Mouse (Mus musculus): Measurements from ENCODE around the gene Cdk5. TPM values are rescaled to one million over a fixed set of nuclear protein-coding genes. Genes with fewer than 3 reads are reported as not detected.

Gene Cdk5
- total and polyA plus RNA-seq, 2 experiments from 2014 or later, result 104 to 168 TPM

DNA sequence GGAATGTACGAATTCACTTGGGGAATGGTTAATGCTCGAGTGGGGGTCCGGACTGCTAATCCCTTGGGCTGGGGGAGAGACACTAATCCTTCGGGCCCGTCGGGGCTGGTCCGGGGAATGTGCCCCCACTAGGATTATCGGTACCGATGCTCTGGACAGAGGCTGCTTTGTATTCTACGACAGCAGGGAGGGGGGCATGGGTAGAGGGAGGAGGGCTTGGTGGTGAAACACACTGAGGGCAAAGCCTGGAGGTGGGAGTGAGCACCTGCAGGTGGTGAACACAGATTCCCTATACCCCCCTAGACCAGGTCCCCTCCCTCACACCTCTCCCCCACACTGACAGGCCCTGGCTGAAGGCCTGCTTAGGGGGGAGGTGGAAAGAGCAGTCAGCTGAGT is 2.7 kb upstream of the Cdk5 start:
- 3% methylated on average over 10 of the region's 10 CpGs for WGBS
- TF ChIP-seq CTCF (IDR thresholded peaks at IDR 0.05), result no peak
- H3K4me1 ChIP-seq (ENCODE audit: insufficient read depth, low read length), result peaks cover 16% of the 10 kb centered on the region; the same call in 1 of the 2 replicates

DNA sequence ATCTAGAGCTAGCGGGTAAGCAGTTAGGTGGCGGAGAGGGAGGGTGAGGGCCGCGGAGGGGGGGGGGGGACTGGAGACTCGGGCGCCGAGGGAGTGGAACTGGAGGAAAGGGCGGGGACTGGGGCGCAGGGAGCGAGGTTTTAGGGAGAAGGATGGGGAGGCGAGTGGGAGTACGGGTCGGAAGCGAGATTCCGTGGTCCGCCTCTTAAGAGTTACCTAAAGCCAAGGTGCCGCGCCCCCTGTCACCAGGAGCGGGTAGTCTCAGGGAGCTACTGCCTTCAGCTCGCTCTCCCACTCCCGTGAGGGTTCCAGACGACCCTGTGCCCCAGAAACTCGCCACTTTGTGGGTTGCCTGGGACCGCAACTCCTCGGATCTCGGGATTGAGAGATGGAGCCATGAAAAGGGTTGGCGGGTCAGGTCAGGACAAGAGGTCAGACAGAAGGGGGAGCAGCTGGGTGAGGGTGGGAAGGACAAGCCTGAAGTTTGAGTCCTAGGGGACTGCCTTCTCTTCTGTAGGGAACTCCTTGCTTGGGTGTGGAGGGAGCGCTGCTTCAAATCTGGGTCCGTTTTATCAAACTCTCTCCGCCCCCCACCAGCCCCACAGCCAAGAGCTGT is 2.2 kb upstream of the Cdk5 start:
- Histone ChIP-seq H3K4me1 (ENCODE audit: insufficient read depth, low read length) (peaks cover 16% of the 10 kb centered on the region; the same call in 1 of the 2 replicates), H3K9me3 (ENCODE audit: low read length) (no peaks in the 10 kb centered on the region)
- DNase-seq (ENCODE audit: low spot score), result peak; percentile 44

More for the DNA sequence above, 2.7 kb upstream of the Cdk5 start:
- DNase-seq (ENCODE audit: low spot score) (no peak), ATAC-seq (ENCODE audit: low FRiP score) (no peak)
- Histone ChIP-seq H3K27ac (ENCODE audit: low read depth, low read length) (no peak overlapping the region), H3K36me3 (ENCODE audit: insufficient read depth, low read length) (peaks cover 17% of the 10 kb centered on the region), H3K27me3 (ENCODE audit: insufficient read depth, low read length) (no peaks in the 10 kb centered on the region), H3K4me2 (ENCODE audit: low read depth, low read length, poor library complexity, severe bottlenecking) (peak overlapping the region; percentile 94), H3K9me3 (ENCODE audit: low read length) (no peaks in the 10 kb centered on the region), H3K4me3 (ENCODE audit: low read depth, low read length) (peak overlapping the region; percentile 59), H3K9ac (replicated peaks; ENCODE audit: low read length, poor library complexity, severe bottlenecking) (peak overlapping the region; percentile 52; the same call in 1 of the 2 replicates)

DNA sequence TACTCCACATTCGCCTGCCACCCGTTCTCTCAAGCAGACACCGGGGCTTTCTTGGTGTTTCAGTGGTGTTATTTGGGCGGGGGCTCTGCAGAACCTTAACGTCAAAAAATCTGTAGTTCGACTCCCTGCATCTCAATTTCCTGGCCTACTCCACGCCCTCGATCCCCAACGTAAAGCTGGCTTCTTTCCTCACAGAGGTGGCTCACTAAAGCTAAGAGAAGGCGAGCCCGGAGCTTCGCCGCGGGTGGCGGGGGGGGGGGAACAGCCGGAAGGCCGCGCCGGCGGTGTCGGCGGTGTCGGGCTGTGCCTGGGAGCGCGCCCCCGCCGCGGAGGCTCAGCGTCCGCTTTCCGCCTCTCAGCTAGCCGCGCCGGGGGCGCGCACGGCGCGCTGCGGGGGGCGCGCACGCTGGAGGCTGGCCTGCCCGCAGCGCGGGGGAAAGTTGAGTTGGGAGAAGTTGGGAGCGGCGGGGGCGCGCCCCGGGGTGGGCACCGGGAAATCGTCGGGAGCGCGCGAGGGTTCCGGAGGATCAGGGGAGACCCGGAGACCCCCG is 1.6 kb upstream of the Cdk5 start:
- ATAC-seq (ENCODE audit: low FRiP score) (no peak), DNase-seq (ENCODE audit: low spot score) (peak; percentile 87)
- under 1% methylated on average over 53 of the region's 60 CpGs for WGBS
- no peaks in the 10 kb centered on the region for H3K27me3 ChIP-seq (ENCODE audit: insufficient read depth, low read length)
- H3K9me3 ChIP-seq (ENCODE audit: low read length), result no peaks in the 10 kb centered on the region
- H3K27ac ChIP-seq (ENCODE audit: low read depth, low read length), result peak overlapping the region; percentile 92
- no peak for TF ChIP-seq CTCF (IDR thresholded peaks at IDR 0.05)
- peaks cover 18% of the 10 kb centered on the region for H3K36me3 ChIP-seq (ENCODE audit: insufficient read depth, low read length)
- peaks cover 16% of the 10 kb centered on the region; the same call in 1 of the 2 replicates for H3K4me1 ChIP-seq (ENCODE audit: insufficient read depth, low read length)
- peak overlapping the region; percentile 52 for H3K9ac ChIP-seq (replicated peaks; ENCODE audit: low read length, poor library complexity, severe bottlenecking)
- peak overlapping the region; percentile 94 for H3K4me2 ChIP-seq (ENCODE audit: low read depth, low read length, poor library complexity, severe bottlenecking)
- H3K4me3 ChIP-seq (ENCODE audit: low read depth, low read length), result peak overlapping the region; percentile 59

More for the DNA sequence above, 2.2 kb upstream of the Cdk5 start:
- under 1% methylated on average over 24 of the region's 30 CpGs for WGBS
- peak overlapping the region; percentile 32; the same call in 1 of the 2 replicates for H3K27ac ChIP-seq (ENCODE audit: low read depth, low read length)
- ATAC-seq (ENCODE audit: low FRiP score), result no peak
- no peaks in the 10 kb centered on the region for H3K27me3 ChIP-seq (ENCODE audit: insufficient read depth, low read length)
- H3K4me3 ChIP-seq (ENCODE audit: low read depth, low read length), result peak overlapping the region; percentile 59
- peak overlapping the region; percentile 94 for H3K4me2 ChIP-seq (ENCODE audit: low read depth, low read length, poor library complexity, severe bottlenecking)
- TF ChIP-seq CTCF (IDR thresholded peaks at IDR 0.05), result peak; percentile 39; the same call in 1 of the 2 replicates
- peak overlapping the region; percentile 52 for H3K9ac ChIP-seq (replicated peaks; ENCODE audit: low read length, poor library complexity, severe bottlenecking)
- H3K36me3 ChIP-seq (ENCODE audit: insufficient read depth, low read length), result peaks cover 17% of the 10 kb centered on the region

- no peak for ATAC-seq (ENCODE audit: low FRiP score)
- TF ChIP-seq CTCF (IDR thresholded peaks at IDR 0.05), result no peak
- Histone ChIP-seq H3K27me3 (ENCODE audit: insufficient read depth, low read length) (no peaks in the 10 kb centered on the region), H3K9me3 (ENCODE audit: low read length) (no peaks in the 10 kb centered on the region), H3K36me3 (ENCODE audit: insufficient read depth, low read length) (peaks cover 23% of the 10 kb centered on the region), H3K4me3 (ENCODE audit: low read depth, low read length) (peak overlapping the region; percentile 59), H3K9ac (replicated peaks; ENCODE audit: low read length, poor library complexity, severe bottlenecking) (peak overlapping the region; percentile 71), H3K4me1 (ENCODE audit: insufficient read depth, low read length) (peaks cover 16% of the 10 kb centered on the region; the same call in 1 of the 2 replicates), H3K4me2 (ENCODE audit: low read depth, low read length, poor library complexity, severe bottlenecking) (peak overlapping the region; percentile 94), H3K27ac (ENCODE audit: low read depth, low read length) (peak overlapping the region; percentile 92)
- no peak for DNase-seq (ENCODE audit: low spot score)
- 12% methylated on average over 21 of the region's 21 CpGs for WGBS
These were observed 863 bp upstream of the Cdk5 start for GRCm38 (mm10) chr5:24424004-24424781.

DNA sequence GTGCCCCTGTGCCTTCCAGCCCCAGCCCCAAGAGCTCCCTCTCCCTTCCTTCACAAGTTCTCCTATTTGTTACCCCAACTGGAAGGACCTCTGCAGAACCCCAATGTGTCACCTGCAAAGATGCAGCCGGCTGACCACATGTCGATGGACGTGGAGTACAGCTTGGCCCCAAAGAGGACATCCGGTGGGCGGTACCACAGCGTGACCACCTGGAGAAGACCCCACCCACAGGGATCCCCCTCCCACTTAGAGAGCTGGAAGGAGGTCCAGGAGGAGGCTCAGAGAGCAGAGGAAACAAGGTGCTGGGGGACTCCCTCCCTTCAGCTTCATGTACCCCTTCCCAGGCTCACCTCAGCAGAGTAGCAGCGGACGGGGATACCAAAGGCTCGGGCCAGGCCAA is 2.9 kb downstream of the Cdk5 start:
- Histone ChIP-seq H3K4me3 (ENCODE audit: low read depth, low read length) (no peak overlapping the region), H3K36me3 (ENCODE audit: insufficient read depth, low read length) (peaks cover 25% of the 10 kb centered on the region), H3K9me3 (ENCODE audit: low read length) (no peaks in the 10 kb centered on the region), H3K4me1 (ENCODE audit: insufficient read depth, low read length) (peaks cover 15% of the 10 kb centered on the region; the same call in 1 of the 2 replicates), H3K27me3 (ENCODE audit: insufficient read depth, low read length) (no peaks in the 10 kb centered on the region), H3K27ac (ENCODE audit: low read depth, low read length) (no peak overlapping the region), H3K9ac (replicated peaks; ENCODE audit: low read length, poor library complexity, severe bottlenecking) (no peak overlapping the region), H3K4me2 (ENCODE audit: low read depth, low read length, poor library complexity, severe bottlenecking) (no peak overlapping the region)
- 90% methylated on average over 9 of the region's 9 CpGs for WGBS
- ATAC-seq (ENCODE audit: low FRiP score) (no peak), DNase-seq (ENCODE audit: low spot score) (no peak)
- TF ChIP-seq CTCF (IDR thresholded peaks at IDR 0.05), result no peak

Measured in midbrain, postnatal 0 days (tissue).